Mouse (Mus musculus) erythroblast, embryonic 14.5 days (primary cell): ENCODE data around the gene Slc44a5. TPM values are rescaled to one million over a fixed set of nuclear protein-coding genes. Genes with fewer than 3 reads are reported as not detected.

ENCODE experiments used
- H3K27me3 ChIP-seq: 2 replicates; pipeline ENCODE4 v1.6.1; 2012; ENCODE audit warnings: inconsistent platforms; ENCODE audit not compliant: control insufficient read depth
- H3K36me3 ChIP-seq: 2 replicates; pipeline ENCODE4 v1.6.1; 2012; ENCODE audit warnings: mild to moderate bottlenecking, inconsistent platforms; ENCODE audit not compliant: control insufficient read depth
- H3K4me1 ChIP-seq: 2 replicates; pipeline ENCODE4 v1.6.1; 2012; ENCODE audit warnings: inconsistent platforms; ENCODE audit not compliant: control insufficient read depth
- H3K4me3 ChIP-seq: replicated peaks from 2 replicates; pipeline ENCODE3; 2012; ENCODE audit warnings: moderate library complexity, mild to moderate bottlenecking, inconsistent platforms
- H3K9me3 ChIP-seq: 2 replicates; pipeline ENCODE4 v1.6.1; 2012; ENCODE audit warnings: low read length, inconsistent platforms, mixed read lengths; ENCODE audit not compliant: control insufficient read depth
- GATA1 ChIP-seq: IDR thresholded peaks from 2 replicates; pipeline ENCODE4 v1.6.1; 2012; ENCODE audit warnings: low read length, inconsistent platforms, mixed read lengths
- TAL1 ChIP-seq: IDR thresholded peaks from 3 replicates; pipeline ENCODE4 v1.6.1; 2012; ENCODE audit warnings: low read length, inconsistent platforms, mixed read lengths
- polyA plus RNA-seq: library from polyadenylated mRNA; stranded (reverse); fragments of >175 nt; gene quantifications from 2 replicates; pipeline ENCODE4 v1.2.3, GENCODE M21; 2012

The Slc44a5 gene
- polyA plus RNA-seq, result 0.01 TPM in 1 of 2 replicates, not detected in the other

- H3K4me3 ChIP-seq, result no peak within 1 kb of the TSS
- H3K36me3 ChIP-seq, result no peaks in the 10 kb centered on the region
- peaks cover 70% of the 10 kb centered on the region for H3K27me3 ChIP-seq
- no peak for TF ChIP-seq TAL1
- no peak for TF ChIP-seq GATA1
- H3K4me1 ChIP-seq, result peaks cover 4% of the 10 kb centered on the region
- peaks cover 5% of the 10 kb centered on the region; the same call in 1 of the 2 replicates for H3K9me3 ChIP-seq
Observed at GRCm38 (mm10) chr3:153973171-153973948, at the start of gene Slc44a5. Gene Slc44a5, plus strand, starts transcription at chr3:153973436.

- Histone ChIP-seq H3K36me3 (peaks cover 56% of the 10 kb centered on the region), H3K9me3 (no peaks in the 10 kb centered on the region), H3K27me3 (no peaks in the 10 kb centered on the region), H3K4me1 (no peaks in the 10 kb centered on the region; the same call in 1 of the 2 replicates), H3K4me3 (no peak overlapping the region)
- TF ChIP-seq TAL1 (no peak), GATA1 (no peak)
Observed at GRCm38 (mm10) chr3:153926333-153926732, 46.9 kb upstream of the Slc44a5 start.

GRCm38 (mm10) chr3:153929526-153929925, 43.7 kb upstream of the Slc44a5 start:
- Histone ChIP-seq H3K4me3 (no peak overlapping the region), H3K9me3 (no peaks in the 10 kb centered on the region), H3K36me3 (peaks cover 62% of the 10 kb centered on the region), H3K4me1 (no peaks in the 10 kb centered on the region), H3K27me3 (no peaks in the 10 kb centered on the region)
- no peak for TF ChIP-seq TAL1

GRCm38 (mm10) chr3:153932461-153932860, 40.8 kb upstream of the Slc44a5 start:
- Histone ChIP-seq H3K4me3 (no peak overlapping the region), H3K9me3 (no peaks in the 10 kb centered on the region), H3K4me1 (no peaks in the 10 kb centered on the region), H3K27me3 (no peaks in the 10 kb centered on the region), H3K36me3 (peaks cover 73% of the 10 kb centered on the region)
- no peak for TF ChIP-seq TAL1
- TF ChIP-seq GATA1, result no peak

- Histone ChIP-seq H3K36me3 (peaks cover 66% of the 10 kb centered on the region), H3K9me3 (no peaks in the 10 kb centered on the region), H3K4me3 (no peak overlapping the region), H3K4me1 (peaks cover 1% of the 10 kb centered on the region; the same call in 1 of the 2 replicates), H3K27me3 (no peaks in the 10 kb centered on the region)
- TF ChIP-seq TAL1 (no peak), GATA1 (no peak)
Observed at GRCm38 (mm10) chr3:153935878-153936277, 37.4 kb upstream of the Slc44a5 start.

- no peaks in the 10 kb centered on the region for H3K27me3 ChIP-seq
- TF ChIP-seq TAL1, result no peak
- no peak for TF ChIP-seq GATA1
- H3K9me3 ChIP-seq, result no peaks in the 10 kb centered on the region
- H3K4me3 ChIP-seq, result no peak overlapping the region
- H3K4me1 ChIP-seq, result peaks cover 14% of the 10 kb centered on the region
- peaks cover 59% of the 10 kb centered on the region for H3K36me3 ChIP-seq
Observed at GRCm38 (mm10) chr3:153937116-153937810, 36.0 kb upstream of the Slc44a5 start.

GRCm38 (mm10) chr3:153940021-153940420, 33.2 kb upstream of the Slc44a5 start:
- TF ChIP-seq TAL1 (no peak), GATA1 (no peak)
- Histone ChIP-seq H3K4me1 (peaks cover 42% of the 10 kb centered on the region), H3K36me3 (peaks cover 39% of the 10 kb centered on the region), H3K9me3 (no peaks in the 10 kb centered on the region), H3K27me3 (no peaks in the 10 kb centered on the region), H3K4me3 (no peak overlapping the region)

GRCm38 (mm10) chr3:153940486-153940885, 32.8 kb upstream of the Slc44a5 start:
- Histone ChIP-seq H3K36me3 (peaks cover 35% of the 10 kb centered on the region), H3K9me3 (no peaks in the 10 kb centered on the region), H3K4me1 (peaks cover 47% of the 10 kb centered on the region), H3K27me3 (no peaks in the 10 kb centered on the region), H3K4me3 (no peak overlapping the region)
- TF ChIP-seq TAL1 (no peak), GATA1 (no peak)

GRCm38 (mm10) chr3:153941613-153942012, 31.6 kb upstream of the Slc44a5 start:
- H3K4me1 ChIP-seq, result peaks cover 49% of the 10 kb centered on the region

More at GRCm38 (mm10) chr3:153941613-153942012, 31.6 kb upstream of the Slc44a5 start:
- TF ChIP-seq GATA1 (no peak), TAL1 (no peak)
- peaks cover 28% of the 10 kb centered on the region for H3K36me3 ChIP-seq
- H3K4me3 ChIP-seq, result no peak overlapping the region
- H3K9me3 ChIP-seq, result no peaks in the 10 kb centered on the region
- no peaks in the 10 kb centered on the region for H3K27me3 ChIP-seq
